Mouse (Mus musculus): ENCODE data around the gene Prss54. TPM values are rescaled to one million over a fixed set of nuclear protein-coding genes. Genes with fewer than 3 reads are reported as not detected.

The Prss54 gene
- total RNA-seq, 2 experiments from 2014 or later: 0.30 TPM; not detected in 1

- no peak for TF ChIP-seq CTCF (IDR thresholded peaks at IDR 0.05)
- intact Hi-C loops (cut with DNase I): no loop called here
- no peak for DNase-seq (ENCODE audit: extremely low spot score in 1 of 2, low spot score in 2 of 2)
- Histone ChIP-seq H3K27ac (no peak overlapping the region), H3K4me3 (no peak overlapping the region)
Measured at GRCm38 (mm10) chr8:95523991-95524390, 52.1 kb downstream of the Prss54 start.

GRCm38 (mm10) chr8:95516928-95517327 lies 59.2 kb downstream of the Prss54 start:
- peak in 1 of 2 experiments; percentile 23 for DNase-seq (ENCODE audit: extremely low spot score in 1 of 2, low spot score in 2 of 2)
- no peak overlapping the region for H3K27ac ChIP-seq
- intact Hi-C loops (cut with DNase I): no loop called here
- H3K4me3 ChIP-seq: no peak overlapping the region
- no peak for TF ChIP-seq CTCF (IDR thresholded peaks at IDR 0.05)

GRCm38 (mm10) chr8:95513219-95513618 lies 62.9 kb downstream of the Prss54 start:
- TF ChIP-seq CTCF (IDR thresholded peaks at IDR 0.05): no peak
- intact Hi-C loops (cut with DNase I): no loop called here
- DNase-seq (ENCODE audit: extremely low spot score in 1 of 2, low spot score in 2 of 2): no peak
- Histone ChIP-seq H3K4me3 (no peak overlapping the region), H3K27ac (no peak overlapping the region)

GRCm38 (mm10) chr8:95512257-95512656 lies 63.9 kb downstream of the Prss54 start:
- Histone ChIP-seq H3K4me3 (no peak overlapping the region), H3K27ac (no peak overlapping the region)
- no peak for DNase-seq (ENCODE audit: extremely low spot score in 1 of 2, low spot score in 2 of 2)
- intact Hi-C loops (cut with DNase I): no loop called here
- no peak for TF ChIP-seq CTCF (IDR thresholded peaks at IDR 0.05)

Other genes with a start within 250 kb of the Prss54 start
- gene Zfp319, start 244.4 kb downstream of the Prss54 start, total RNA-seq (2021): 10 to 100 TPM; 16.6 to 17.7 TPM
- 10 to 100 TPM; 13.5 to 14.7 TPM for gene Usb1, start 244.1 kb downstream of the Prss54 start, total RNA-seq (2021)
- 10 to 100 TPM; 16.7 to 21.0 TPM for gene Mmp15, start 224.1 kb downstream of the Prss54 start, total RNA-seq (2021)
- 10 to 100 TPM; 57.7 to 58.7 TPM for gene Cfap20, start 141.5 kb downstream of the Prss54 start, total RNA-seq (2021)
- 10 to 100 TPM; 71.6 to 86.2 TPM for gene Csnk2a2, start 86.3 kb downstream of the Prss54 start, total RNA-seq (2021)
- gene Ccdc113, start 42.3 kb downstream of the Prss54 start, total RNA-seq (2021): 1 to 10 TPM; 3.3 to 3.4 TPM
- gene Gins3, start 57.1 kb upstream of the Prss54 start, total RNA-seq (2021): 1 to 10 TPM; 2.8 to 3.3 TPM
- 1,000 to 10,000 TPM; 1,675 to 1,813 TPM for gene Ndrg4, start 100.6 kb upstream of the Prss54 start, total RNA-seq (2021)
- gene Setd6, start 139.5 kb upstream of the Prss54 start, total RNA-seq (2021): 10 to 100 TPM; 17.7 to 23.5 TPM
- gene Cnot1, start 231.1 kb upstream of the Prss54 start, total RNA-seq (2021): 100 to 1,000 TPM; 118 to 123 TPM
- 10 to 100 TPM; 78.6 to 80.1 TPM for gene Sap18b, start 249.0 kb upstream of the Prss54 start, total RNA-seq (2021)